Mouse (Mus musculus): ENCODE results near the gene Wdr4. TPM values are rescaled to one million over a fixed set of nuclear protein-coding genes. Genes with fewer than 3 reads are reported as not detected.

Gene Wdr4
- polyA plus RNA-seq, 1 experiment from 2014 or later, result 32.7 TPM

Small RNA genes within 50 kb of the gene (microRNA-seq; reads per million reads assigned to microRNA genes)
- not detected for gene Gm24970 (ENCODE audit: borderline number of aligned reads)

Other genes with a start within 250 kb of the Wdr4 start
- 19.6 and 34.3 TPM in 2 replicates for gene Rsph1, start 242.6 kb downstream of the Wdr4 start, polyA plus RNA-seq (2015; fragmentation: Nextera tagmentation; extraction: Ambion mirVana)
- 4.6 and 5.8 TPM in 2 replicates for gene Slc37a1, start 233.2 kb downstream of the Wdr4 start, polyA plus RNA-seq (2015; fragmentation: Nextera tagmentation; extraction: Ambion mirVana)
- gene Pde9a, start 133.8 kb downstream of the Wdr4 start, polyA plus RNA-seq (2015; fragmentation: Nextera tagmentation; extraction: Ambion mirVana), result 16.5 and 18.1 TPM in 2 replicates
- 271 and 272 TPM in 2 replicates for gene Ndufv3, start 135 bp upstream of the Wdr4 start, polyA plus RNA-seq (2015; fragmentation: Nextera tagmentation; extraction: Ambion mirVana)
- gene Pknox1, start 44.8 kb upstream of the Wdr4 start, polyA plus RNA-seq (2015; fragmentation: Nextera tagmentation; extraction: Ambion mirVana), result 26.6 and 28.2 TPM in 2 replicates
- 5.4 and 5.8 TPM in 2 replicates for gene Cbs, start 117.3 kb upstream of the Wdr4 start, polyA plus RNA-seq (2015; fragmentation: Nextera tagmentation; extraction: Ambion mirVana)
- gene U2af1, start 138.9 kb upstream of the Wdr4 start, polyA plus RNA-seq (2015; fragmentation: Nextera tagmentation; extraction: Ambion mirVana), result 255 and 272 TPM in 2 replicates
- 9.2 and 14.2 TPM in 2 replicates for gene Cryaa, start 157.8 kb upstream of the Wdr4 start, polyA plus RNA-seq (2015; fragmentation: Nextera tagmentation; extraction: Ambion mirVana)